Mouse (Mus musculus): ENCODE results near the gene Slc13a1. TPM values are rescaled to one million over a fixed set of nuclear protein-coding genes. Genes with fewer than 3 reads are reported as not detected.

The Slc13a1 gene
- polyA plus RNA-seq (2014; fragmentation: Illumina TruSeq; extraction: RNeasy Lipid Tissue Mini Kit (QIAGEN cat#74804); ENCODE audit: insufficient read depth, low read depth, low replicate concordance) = not detected

GRCm38 (mm10) chr6:24167734-24168327 is at the start of gene Slc13a1:
TSS of gene Slc13a1 (minus strand) at chr6:24168092.

Other genes starting within 250 kb of the Slc13a1 start
- gene Tas2r118, start 198.0 kb downstream of the Slc13a1 start, polyA plus RNA-seq (2014; fragmentation: Illumina TruSeq; extraction: RNeasy Lipid Tissue Mini Kit (QIAGEN cat#74804); ENCODE audit: insufficient read depth, low read depth, low replicate concordance) = not detected

Measured in lung, adult 10 weeks (tissue).